Mouse (Mus musculus): Measurements from ENCODE around the gene Atp8b3. TPM values are rescaled to one million over a fixed set of nuclear protein-coding genes. Genes with fewer than 3 reads are reported as not detected.

The Atp8b3 gene
- polyA plus RNA-seq, 1 experiment from 2014 or later, result 0.59 TPM

GRCm38 (mm10) chr10:80475290-80475959, 63.5 kb downstream of the Atp8b3 start:
- no peaks in the 10 kb centered on the region for H3K36me3 ChIP-seq (ENCODE audit: control insufficient read depth, insufficient read depth, low read length)
- ATAC-seq (replicated peaks; ENCODE audit: low FRiP score), result peak; percentile 89
- peaks cover 4% of the 10 kb centered on the region; the same call in 1 of the 2 replicates for H3K27me3 ChIP-seq (ENCODE audit: control insufficient read depth, insufficient read depth, low read length)
- peak overlapping the region; percentile 53 for H3K4me3 ChIP-seq (ENCODE audit: low read depth, low read length)
- H3K9ac ChIP-seq (ENCODE audit: low read length), result peak overlapping the region; percentile 62
- no peaks in the 10 kb centered on the region for H3K4me1 ChIP-seq (replicated peaks; ENCODE audit: control insufficient read depth, insufficient read depth, low read length)
- 0 out of 2 replicates have a peak overlapping the region, but pooled peaks have one; percentile 50 for H3K27ac ChIP-seq (ENCODE audit: low read depth, low read length)
- WGBS, result under 1% methylated on average over 55 of the region's 58 CpGs
- peak overlapping the region; percentile 71 for H3K4me2 ChIP-seq (ENCODE audit: low read depth, low read length, severe bottlenecking)
- peak; percentile 95 for DNase-seq (ENCODE audit: low spot score)
- no peaks in the 10 kb centered on the region for H3K9me3 ChIP-seq (ENCODE audit: control insufficient read depth, low read length)

Other genes starting within 250 kb of the Atp8b3 start
- gene Rps15, start 246.7 kb downstream of the Atp8b3 start, polyA plus RNA-seq (2014; fragmentation: Nextera tagmentation; extraction: Ambion mirVana), result 858 and 895 TPM in 2 replicates
- gene Apc2, start 243.1 kb downstream of the Atp8b3 start, polyA plus RNA-seq (2014; fragmentation: Nextera tagmentation; extraction: Ambion mirVana), result 75.5 and 77.7 TPM in 2 replicates
- gene 2310011J03Rik, start 218.6 kb downstream of the Atp8b3 start, polyA plus RNA-seq (2014; fragmentation: Nextera tagmentation; extraction: Ambion mirVana), result 39.7 and 45.2 TPM in 2 replicates
- 3.8 and 4.5 TPM in 2 replicates for gene Pcsk4, start 209.6 kb downstream of the Atp8b3 start, polyA plus RNA-seq (2014; fragmentation: Nextera tagmentation; extraction: Ambion mirVana)
- 7.0 and 8.0 TPM in 2 replicates for gene Reep6, start 209.2 kb downstream of the Atp8b3 start, polyA plus RNA-seq (2014; fragmentation: Nextera tagmentation; extraction: Ambion mirVana)
- 0.51 and 0.76 TPM in 2 replicates for gene Adamtsl5, start 190.7 kb downstream of the Atp8b3 start, polyA plus RNA-seq (2014; fragmentation: Nextera tagmentation; extraction: Ambion mirVana)
- 0.36 and 0.87 TPM in 2 replicates for gene Plk5, start 182.7 kb downstream of the Atp8b3 start, polyA plus RNA-seq (2014; fragmentation: Nextera tagmentation; extraction: Ambion mirVana)
- gene Mex3d, start 151.5 kb downstream of the Atp8b3 start, polyA plus RNA-seq (2014; fragmentation: Nextera tagmentation; extraction: Ambion mirVana), result 13.3 and 15.9 TPM in 2 replicates
- 276 and 322 TPM in 2 replicates for gene Mbd3, start 139.6 kb downstream of the Atp8b3 start, polyA plus RNA-seq (2014; fragmentation: Nextera tagmentation; extraction: Ambion mirVana)
- gene Uqcr11, start 132.3 kb downstream of the Atp8b3 start, polyA plus RNA-seq (2014; fragmentation: Nextera tagmentation; extraction: Ambion mirVana), result 430 and 504 TPM in 2 replicates
- gene Tcf3, start 105.5 kb downstream of the Atp8b3 start, polyA plus RNA-seq (2014; fragmentation: Nextera tagmentation; extraction: Ambion mirVana), result 237 and 256 TPM in 2 replicates
- 0.49 and 0.53 TPM in 2 replicates for gene Onecut3, start 44.3 kb downstream of the Atp8b3 start, polyA plus RNA-seq (2014; fragmentation: Nextera tagmentation; extraction: Ambion mirVana)
- gene Rexo1, start 22.4 kb upstream of the Atp8b3 start, polyA plus RNA-seq (2014; fragmentation: Nextera tagmentation; extraction: Ambion mirVana), result 34.9 and 37.1 TPM in 2 replicates
- 5.9 and 7.7 TPM in 2 replicates for gene Klf16, start 38.2 kb upstream of the Atp8b3 start, polyA plus RNA-seq (2014; fragmentation: Nextera tagmentation; extraction: Ambion mirVana)
- 94.6 and 121 TPM in 2 replicates for gene Abhd17a, start 51.2 kb upstream of the Atp8b3 start, polyA plus RNA-seq (2014; fragmentation: Nextera tagmentation; extraction: Ambion mirVana)
- gene Scamp4, start 63.7 kb upstream of the Atp8b3 start, polyA plus RNA-seq (2014; fragmentation: Nextera tagmentation; extraction: Ambion mirVana), result 67.7 and 78.5 TPM in 2 replicates
- gene Adat3, start 63.8 kb upstream of the Atp8b3 start, polyA plus RNA-seq (2014; fragmentation: Nextera tagmentation; extraction: Ambion mirVana), result 7.6 and 9.5 TPM in 2 replicates
- gene Gm49322, start 66.9 kb upstream of the Atp8b3 start, polyA plus RNA-seq (2014; fragmentation: Nextera tagmentation; extraction: Ambion mirVana), result 3.6 and 4.7 TPM in 2 replicates
- gene Csnk1g2, start 83.7 kb upstream of the Atp8b3 start, polyA plus RNA-seq (2014; fragmentation: Nextera tagmentation; extraction: Ambion mirVana), result 134 TPM in 2 replicates
- 78.3 and 97.3 TPM in 2 replicates for gene Btbd2, start 117.9 kb upstream of the Atp8b3 start, polyA plus RNA-seq (2014; fragmentation: Nextera tagmentation; extraction: Ambion mirVana)
- 85.1 and 87.0 TPM in 2 replicates for gene Mknk2, start 139.0 kb upstream of the Atp8b3 start, polyA plus RNA-seq (2014; fragmentation: Nextera tagmentation; extraction: Ambion mirVana)
- gene Mob3a, start 162.9 kb upstream of the Atp8b3 start, polyA plus RNA-seq (2014; fragmentation: Nextera tagmentation; extraction: Ambion mirVana), result 57.9 and 61.1 TPM in 2 replicates
- 4.8 and 7.2 TPM in 2 replicates for gene Izumo4, start 163.1 kb upstream of the Atp8b3 start, polyA plus RNA-seq (2014; fragmentation: Nextera tagmentation; extraction: Ambion mirVana)
- gene Ap3d1, start 203.1 kb upstream of the Atp8b3 start, polyA plus RNA-seq (2014; fragmentation: Nextera tagmentation; extraction: Ambion mirVana), result 84.2 and 86.3 TPM in 2 replicates
- 34.5 and 34.9 TPM in 2 replicates for gene Dot1l, start 216.1 kb upstream of the Atp8b3 start, polyA plus RNA-seq (2014; fragmentation: Nextera tagmentation; extraction: Ambion mirVana)